Mouse (Mus musculus) liver, postnatal 0 days (tissue): ENCODE data around the gene Slc37a3.

Experiments
- CTCF ChIP-seq: sonication (generic); IDR thresholded peaks from 2 replicates; pipeline ENCODE4 v1.5.1; 2016; ENCODE audit warnings: antibody characterized with exemption, low read depth
- EP300 ChIP-seq: IDR thresholded peaks from 2 replicates; pipeline ENCODE4 v1.6.1; 2016; ENCODE audit warnings: antibody characterized with exemption, low read depth, mild to moderate bottlenecking

DNA sequence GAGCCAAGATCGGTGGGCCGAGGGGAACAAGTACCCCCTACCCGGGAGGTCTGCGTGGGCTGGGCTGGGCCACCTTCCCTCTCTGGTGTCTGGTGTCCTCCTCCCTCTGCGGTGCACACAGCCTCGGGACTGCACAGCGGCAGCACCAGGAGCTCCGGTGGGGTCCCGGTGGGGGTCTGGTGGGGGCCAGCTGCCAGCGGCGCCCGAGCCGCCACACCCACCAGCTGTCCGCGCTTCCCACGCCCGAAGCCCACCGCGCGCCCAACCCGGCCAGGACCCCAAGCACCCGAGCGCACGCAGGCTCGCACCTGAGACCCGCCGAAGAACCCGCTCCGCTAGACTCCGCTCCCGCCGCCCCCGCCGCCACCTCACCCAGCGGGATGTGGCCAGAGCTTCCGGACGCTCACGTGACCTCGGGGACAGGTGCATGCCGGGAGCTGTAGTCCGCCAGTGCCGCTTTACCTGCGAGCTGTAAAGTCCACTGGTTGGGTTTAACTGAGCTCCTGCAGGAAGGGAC, at the start of gene Slc37a3:
- TF ChIP-seq CTCF (no peak), EP300 (no peak)
